Mouse (Mus musculus): ENCODE results near the gene Lars2. TPM values are rescaled to one million over a fixed set of nuclear protein-coding genes. Genes with fewer than 3 reads are reported as not detected.
"Not testable (repeated sequence)": the region's sequence is repeated elsewhere in the genome, so short reads cannot be mapped to it uniquely, and the experiment has no call there.

Gene Lars2
- total and polyA plus RNA-seq, 3 experiments, result 634 to 10,095 (median 684) TPM

GRCm38 (mm10) chr9:123447101-123447500 is 80.4 kb downstream of the Lars2 start:
- H3K79me2 ChIP-seq (ENCODE audit: control insufficient read depth, insufficient read depth, low read length, poor library complexity); H3K4me3 ChIP-seq (ENCODE audit: control insufficient read depth in 1 of 2, insufficient read depth in 1 of 2, low read depth in 2 of 2, low read length in 2 of 2); H3K9ac ChIP-seq (ENCODE audit: control insufficient read depth, low read depth, low read length, poor library complexity, severe bottlenecking); H3K36me3 ChIP-seq (ENCODE audit: control insufficient read depth in 1 of 2, insufficient read depth in 2 of 2, low read length in 2 of 2); H3K27ac ChIP-seq (ENCODE audit: control insufficient read depth, low read depth, low read length); H3K4me1 ChIP-seq (ENCODE audit: control insufficient read depth in 1 of 2, insufficient read depth in 2 of 2, low read length in 2 of 2); H3K9me3 ChIP-seq (replicated peaks; ENCODE audit: insufficient read depth, low read length); H3K27me3 ChIP-seq (ENCODE audit: control insufficient read depth in 1 of 2, insufficient read depth in 2 of 2, low read length in 2 of 2): not testable (repeated sequence)
- TF ChIP-seq CTCF (IDR thresholded peaks at IDR 0.05 in 2 of 3, conservative IDR thresholded peaks at IDR 0.05 in 1 of 3; ENCODE audit: control insufficient read depth in 1 of 3, insufficient read depth in 1 of 3, low read depth in 2 of 3, low read length in 3 of 3, poor library complexity in 1 of 3, severe bottlenecking in 1 of 3) (peak; percentile 10 to 31 (median 24); a peak in 3 of 6 replicates), SMC3 (IDR thresholded peaks at IDR 0.05; ENCODE audit: low read depth, low read length) (peak; percentile 30; the same call in 1 of the 2 replicates)
- DNase-seq (ENCODE audit: low read depth, low spot score), result peak; percentile 39

GRCm38 (mm10) chr9:123448594-123448993 is 81.9 kb downstream of the Lars2 start:
- peaks cover 0 to 2% of the 10 kb centered on the region in 2 experiments; a peak in 2 of 4 replicates for H3K36me3 ChIP-seq (ENCODE audit: control insufficient read depth in 1 of 2, insufficient read depth in 2 of 2, low read length in 2 of 2)
- H3K79me2 ChIP-seq (ENCODE audit: control insufficient read depth, insufficient read depth, low read length, poor library complexity), result no peaks in the 10 kb centered on the region
- H3K4me3 ChIP-seq (ENCODE audit: control insufficient read depth in 1 of 2, insufficient read depth in 1 of 2, low read depth in 2 of 2, low read length in 2 of 2), result no peak overlapping the region
- H3K9ac ChIP-seq (ENCODE audit: control insufficient read depth, low read depth, low read length, poor library complexity, severe bottlenecking), result no peak overlapping the region
- H3K27me3 ChIP-seq (ENCODE audit: control insufficient read depth in 1 of 2, insufficient read depth in 2 of 2, low read length in 2 of 2), result no peaks in the 10 kb centered on the region
- TF ChIP-seq MYC (IDR thresholded peaks at IDR 0.05; ENCODE audit: low read depth, low read length) (no peak), MAFK (IDR thresholded peaks at IDR 0.05; ENCODE audit: borderline replicate concordance, low read depth, low read length) (no peak), ZNF384 (IDR thresholded peaks at IDR 0.05; ENCODE audit: low read depth, low read length) (no peak), JUND (IDR thresholded peaks at IDR 0.05; ENCODE audit: low read depth, low read length) (no peak), NRF1 (IDR thresholded peaks at IDR 0.05; ENCODE audit: insufficient read depth, low read depth, low read length, poor library complexity, severe bottlenecking) (no peak), BHLHE40 (IDR thresholded peaks at IDR 0.05; ENCODE audit: borderline replicate concordance, low read depth, low read length) (no peak), MYB (IDR thresholded peaks at IDR 0.05; ENCODE audit: low read depth, low read length) (no peak), TCF12 (IDR thresholded peaks at IDR 0.05; ENCODE audit: low read depth, low read length) (no peak), USF1 (IDR thresholded peaks at IDR 0.05; ENCODE audit: low read depth, low read length) (no peak), ZKSCAN1 (IDR thresholded peaks at IDR 0.05; ENCODE audit: low read depth, low read length) (no peak), MEF2A (IDR thresholded peaks at IDR 0.05; ENCODE audit: extremely low read depth, insufficient replicate concordance, low read depth, low read length, poor library complexity, severe bottlenecking) (no peak)
- DNase-seq (ENCODE audit: low read depth, low spot score), result no peak
- H3K27ac ChIP-seq (ENCODE audit: control insufficient read depth, low read depth, low read length), result no peak overlapping the region
- H3K4me1 ChIP-seq (ENCODE audit: control insufficient read depth in 1 of 2, insufficient read depth in 2 of 2, low read length in 2 of 2), result peaks cover 0 to 7% of the 10 kb centered on the region in 2 experiments; a peak in 1 of 4 replicates
- no peaks in the 10 kb centered on the region for H3K9me3 ChIP-seq (replicated peaks; ENCODE audit: insufficient read depth, low read length)

GRCm38 (mm10) chr9:123450174-123450573 is 83.4 kb downstream of the Lars2 start:
- H3K4me3 ChIP-seq (ENCODE audit: control insufficient read depth in 1 of 2, insufficient read depth in 1 of 2, low read depth in 2 of 2, low read length in 2 of 2), result no peak overlapping the region
- H3K9me3 ChIP-seq (replicated peaks; ENCODE audit: insufficient read depth, low read length), result no peaks in the 10 kb centered on the region
- no peaks in the 10 kb centered on the region for H3K27me3 ChIP-seq (ENCODE audit: control insufficient read depth in 1 of 2, insufficient read depth in 2 of 2, low read length in 2 of 2)
- no peak overlapping the region for H3K9ac ChIP-seq (ENCODE audit: control insufficient read depth, low read depth, low read length, poor library complexity, severe bottlenecking)
- H3K36me3 ChIP-seq (ENCODE audit: control insufficient read depth in 1 of 2, insufficient read depth in 2 of 2, low read length in 2 of 2), result peaks cover 0 to 2% of the 10 kb centered on the region in 2 experiments; a peak in 1 of 4 replicates
- peaks cover 0 to 7% of the 10 kb centered on the region in 2 experiments; a peak in 1 of 4 replicates for H3K4me1 ChIP-seq (ENCODE audit: control insufficient read depth in 1 of 2, insufficient read depth in 2 of 2, low read length in 2 of 2)
- H3K27ac ChIP-seq (ENCODE audit: control insufficient read depth, low read depth, low read length), result no peak overlapping the region
- DNase-seq (ENCODE audit: low read depth, low spot score), result peak; percentile 65
- TF ChIP-seq SIN3A (IDR thresholded peaks at IDR 0.05; ENCODE audit: low read length), result 0 out of 2 replicates have a peak, but pooled peaks have one; percentile 20
- no peak for TF ChIP-seq EP300 (IDR thresholded peaks at IDR 0.05; ENCODE audit: low read depth in 1 of 2, low read length in 2 of 2)
- peak; percentile 64 to 87 (median 77) for TF ChIP-seq CTCF (IDR thresholded peaks at IDR 0.05 in 2 of 3, conservative IDR thresholded peaks at IDR 0.05 in 1 of 3; ENCODE audit: control insufficient read depth in 1 of 3, insufficient read depth in 1 of 3, low read depth in 2 of 3, low read length in 3 of 3, poor library complexity in 1 of 3, severe bottlenecking in 1 of 3)
- TF ChIP-seq TCF12 (IDR thresholded peaks at IDR 0.05; ENCODE audit: low read depth, low read length), result no peak
- peak; percentile 80 for TF ChIP-seq ZC3H11A (IDR thresholded peaks at IDR 0.05; ENCODE audit: low read depth, low read length)
- TF ChIP-seq TBP (IDR thresholded peaks at IDR 0.05; ENCODE audit: low read depth, low read length), result no peak
- TF ChIP-seq USF1 (IDR thresholded peaks at IDR 0.05; ENCODE audit: low read depth, low read length), result no peak
- TF ChIP-seq ZNF384 (IDR thresholded peaks at IDR 0.05; ENCODE audit: low read depth, low read length), result peak; percentile 74
- TF ChIP-seq ZMIZ1 (IDR thresholded peaks at IDR 0.05; ENCODE audit: low read depth, low read length), result no peak
- TF ChIP-seq ZKSCAN1 (IDR thresholded peaks at IDR 0.05; ENCODE audit: low read depth, low read length), result no peak
- no peak for TF ChIP-seq CHD1 (IDR thresholded peaks at IDR 0.05; ENCODE audit: low read depth, low read length)
- TF ChIP-seq MYC (IDR thresholded peaks at IDR 0.05; ENCODE audit: low read depth, low read length), result no peak
- TF ChIP-seq SMC3 (IDR thresholded peaks at IDR 0.05; ENCODE audit: low read depth, low read length), result peak; percentile 86
- no peak for TF ChIP-seq ELF1 (IDR thresholded peaks at IDR 0.05; ENCODE audit: low read depth, low read length)
- peak; percentile 88 for TF ChIP-seq RAD21 (IDR thresholded peaks at IDR 0.05; ENCODE audit: low read depth, low read length)
- TF ChIP-seq MAFK (IDR thresholded peaks at IDR 0.05; ENCODE audit: borderline replicate concordance, low read depth, low read length), result no peak
- TF ChIP-seq RCOR1 (IDR thresholded peaks at IDR 0.05; ENCODE audit: low read depth, low read length), result no peak
- H3K79me2 ChIP-seq (ENCODE audit: control insufficient read depth, insufficient read depth, low read length, poor library complexity), result no peaks in the 10 kb centered on the region
